Mouse (Mus musculus): ENCODE data around the gene Tenm2. TPM values are rescaled to one million over a fixed set of nuclear protein-coding genes. Genes with fewer than 3 reads are reported as not detected.

Gene Tenm2
- polyA plus RNA-seq, 1 experiment: 0.02 TPM

- no peak for DNase-seq (ENCODE audit: low read depth, low spot score)
- WGBS: 41% methylated on average over 4 of the region's 4 CpGs
These were observed 120.6 kb downstream of the Tenm2 start for GRCm38 (mm10) chr11:37115188-37115587.

DNA sequence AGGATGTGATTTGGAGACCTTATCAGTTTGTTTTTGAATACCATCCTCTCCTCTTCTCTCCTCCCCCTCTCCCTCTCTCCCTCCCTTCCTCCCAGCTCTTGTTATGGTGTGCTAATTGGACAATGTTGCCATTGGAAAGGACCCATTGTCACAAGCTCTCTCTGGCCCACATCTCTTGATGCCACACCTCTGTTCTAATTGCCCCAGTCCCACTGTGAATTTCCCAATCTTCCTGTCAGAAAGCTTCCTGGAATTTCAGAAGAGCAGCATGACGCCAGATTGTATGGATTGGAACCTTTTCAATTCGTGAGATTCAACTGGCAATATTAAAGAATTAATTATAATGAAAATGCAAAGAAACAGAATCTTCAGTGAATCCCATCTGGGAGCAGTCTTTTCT lies 128.7 kb downstream of the Tenm2 start:
- no peak for DNase-seq (ENCODE audit: low read depth, low spot score)
- 78% methylated on average over 2 of the region's 2 CpGs for WGBS

- no peak for DNase-seq (ENCODE audit: low read depth, low spot score)
- WGBS: 62% methylated on average over 5 of the region's 5 CpGs
These were observed 156.4 kb downstream of the Tenm2 start for GRCm38 (mm10) chr11:37079403-37079802.

DNA sequence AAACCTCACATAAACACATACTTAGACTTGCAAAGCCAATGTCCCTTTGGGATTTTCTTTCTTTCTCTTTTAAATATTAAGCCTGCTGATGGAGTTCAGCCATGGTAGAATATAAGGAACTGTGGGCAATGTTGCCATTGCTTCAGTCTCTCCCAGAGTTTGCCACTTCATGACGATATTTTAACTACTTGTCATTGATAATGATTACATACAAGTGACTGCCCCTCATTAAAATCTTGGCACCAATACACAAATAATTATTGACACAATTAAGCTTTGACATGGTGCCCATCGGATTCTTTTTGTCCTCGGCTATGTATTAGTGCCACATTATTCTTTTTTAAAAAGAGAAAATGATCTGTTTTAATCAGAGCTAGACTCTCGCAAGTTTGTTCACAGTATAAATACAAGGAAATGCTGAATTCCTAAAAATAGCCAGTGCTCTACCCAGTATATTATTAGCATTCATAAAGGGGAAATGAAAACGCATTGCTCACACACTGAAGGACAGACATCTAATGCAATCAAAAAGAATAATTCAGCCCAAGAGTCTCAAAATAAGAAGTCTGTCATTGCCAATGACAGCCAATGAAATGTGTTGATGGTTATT lies 158.7 kb downstream of the Tenm2 start:
- WGBS: 77% methylated on average over 5 of the region's 5 CpGs
- no peak for DNase-seq (ENCODE audit: low read depth, low spot score)

DNA sequence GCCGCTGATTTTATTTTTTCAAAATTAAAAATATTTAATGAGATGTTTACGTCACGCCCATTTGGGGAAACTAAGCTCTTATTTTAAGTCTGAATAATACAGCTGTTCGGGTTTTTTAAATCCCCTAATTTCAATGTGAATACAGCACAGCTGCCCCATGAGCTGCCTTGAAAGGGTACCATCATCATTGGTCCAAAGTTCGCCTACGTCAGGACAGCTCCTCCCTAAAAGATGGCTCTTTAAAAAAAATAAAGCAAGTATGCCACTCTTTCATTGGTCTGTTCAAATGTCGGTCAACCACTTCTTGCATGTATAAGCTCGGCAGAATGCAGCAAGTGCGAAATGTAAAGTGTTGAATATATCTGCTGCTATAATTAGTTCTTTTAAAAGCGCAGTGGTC lies 160.4 kb downstream of the Tenm2 start:
- 92% methylated on average over 10 of the region's 10 CpGs for WGBS
- no peak for DNase-seq (ENCODE audit: low read depth, low spot score)

DNA sequence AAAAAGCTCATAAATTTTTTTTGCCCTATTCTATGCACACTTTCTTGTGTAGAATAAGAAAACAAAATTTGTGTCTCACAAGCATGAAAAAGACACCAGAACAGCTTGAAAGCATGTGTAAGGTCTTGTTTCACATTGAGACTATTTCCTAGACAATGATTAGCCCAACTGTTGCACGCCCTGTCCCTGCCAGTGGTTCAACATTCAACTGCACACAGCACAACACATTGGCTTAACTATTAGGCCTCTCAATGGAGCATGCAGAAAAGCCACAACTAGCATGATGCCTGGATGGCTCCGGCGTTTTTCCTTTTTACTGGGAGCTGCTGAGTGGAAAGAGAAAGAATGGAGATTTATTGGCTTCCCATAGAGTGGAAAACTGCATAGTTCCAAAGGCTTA lies 170.3 kb downstream of the Tenm2 start:
- 56% methylated on average over 3 of the region's 3 CpGs for WGBS
- DNase-seq (ENCODE audit: low read depth, low spot score): no peak

- WGBS: 51% methylated on average over 5 of the region's 5 CpGs
These were observed 189.1 kb downstream of the Tenm2 start for GRCm38 (mm10) chr11:37046671-37047070.

DNA sequence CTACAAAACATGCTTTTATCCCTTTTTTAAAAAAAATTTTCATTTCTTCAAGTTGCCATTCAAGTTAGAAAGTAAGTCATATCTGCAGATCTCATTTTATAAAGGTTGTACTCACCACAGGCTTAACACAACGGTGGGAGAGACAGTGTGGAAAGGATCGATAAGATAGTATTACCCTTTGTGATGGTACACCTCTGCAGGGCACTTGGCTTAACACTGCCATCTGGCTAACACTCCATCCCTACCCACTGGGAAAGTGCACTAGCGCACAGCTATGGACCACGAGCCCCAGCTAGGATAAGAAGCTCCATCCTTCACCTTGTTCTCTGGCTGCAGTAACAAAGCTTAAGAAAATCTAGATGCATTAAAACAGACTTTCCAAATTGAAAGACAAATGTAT lies 194.5 kb downstream of the Tenm2 start:
- WGBS: 84% methylated on average over 4 of the region's 4 CpGs
- no peak for DNase-seq (ENCODE audit: low read depth, low spot score)

More at GRCm38 (mm10) chr11:37046671-37047070, 189.1 kb downstream of the Tenm2 start:
- DNase-seq (ENCODE audit: low read depth, low spot score): no peak

GRCm38 (mm10) chr11:37039283-37039682 lies 196.5 kb downstream of the Tenm2 start:
- 67% methylated on average over 3 of the region's 3 CpGs for WGBS
- no peak for DNase-seq (ENCODE audit: low read depth, low spot score)

DNA sequence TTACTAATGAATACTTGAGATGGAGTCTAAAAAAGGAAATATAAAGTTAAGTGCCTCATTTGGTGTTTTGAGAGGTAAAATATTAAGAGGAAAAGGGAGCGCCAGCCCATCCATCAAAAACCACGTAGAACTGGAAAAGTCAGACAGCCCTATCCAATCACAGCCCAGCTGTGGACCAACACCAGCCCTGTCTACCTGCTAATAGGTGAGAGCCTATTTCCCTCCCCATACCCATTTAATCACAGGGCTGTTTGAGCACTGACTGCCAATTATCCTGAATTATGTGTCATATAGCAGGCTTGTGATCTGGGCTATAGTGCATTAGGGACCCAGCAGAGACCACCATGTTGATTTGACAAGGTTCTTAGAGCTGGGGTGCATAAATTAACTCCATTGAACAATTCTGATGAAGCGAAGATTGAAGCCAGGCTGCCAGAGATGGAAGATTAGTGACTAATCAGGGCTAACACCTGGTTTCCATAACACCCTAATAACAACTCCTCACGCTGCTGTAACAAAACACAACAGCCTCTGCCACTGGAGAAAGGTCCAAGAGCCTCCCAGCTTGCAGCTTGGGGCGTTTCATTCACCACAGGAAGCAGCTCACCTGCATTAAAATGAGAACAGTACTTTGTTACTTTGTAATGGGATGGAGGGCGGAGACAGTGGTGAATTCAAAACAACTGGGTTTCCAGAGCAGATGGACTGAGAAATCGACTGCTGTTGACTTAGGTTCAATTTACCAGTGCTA lies 204.3 kb downstream of the Tenm2 start:
- DNase-seq (ENCODE audit: low read depth, low spot score): no peak

DNA sequence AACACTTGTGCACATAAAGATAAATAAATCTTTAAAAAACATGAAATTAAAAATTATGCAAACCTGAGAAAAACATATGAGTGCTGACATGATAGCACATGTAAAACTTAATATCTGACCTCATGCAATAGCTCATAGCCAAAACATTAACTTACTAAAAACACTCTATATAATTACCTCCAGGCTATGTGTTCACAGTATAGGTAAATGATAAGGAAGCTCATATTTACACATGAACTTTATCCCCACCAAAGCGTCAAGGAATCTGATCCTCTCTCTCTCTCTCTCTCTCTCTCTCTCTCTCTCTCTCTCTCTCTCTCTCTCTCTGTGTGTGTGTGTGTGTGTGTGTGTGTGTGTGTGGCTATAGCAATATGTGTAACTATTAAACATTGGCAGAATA lies 223.9 kb downstream of the Tenm2 start:
- 19% methylated on average over 1 of the region's 1 CpGs for WGBS
- DNase-seq (ENCODE audit: low read depth, low spot score): no peak

More for the DNA sequence above, 204.3 kb downstream of the Tenm2 start:
- WGBS: 59% methylated on average over 7 of the region's 7 CpGs

- 81% methylated on average over 1 of the region's 1 CpGs for WGBS
- no peak for DNase-seq (ENCODE audit: low read depth, low spot score)
These were observed 226.5 kb downstream of the Tenm2 start for GRCm38 (mm10) chr11:37009243-37009642.

GRCm38 (mm10) chr11:36997668-36998067 lies 238.1 kb downstream of the Tenm2 start:
- no peak for DNase-seq (ENCODE audit: low read depth, low spot score)

GRCm38 (mm10) chr11:36990895-36991294 lies 244.9 kb downstream of the Tenm2 start:
- no peak for DNase-seq (ENCODE audit: low read depth, low spot score)
- 64% methylated on average over 3 of the region's 3 CpGs for WGBS

More at GRCm38 (mm10) chr11:36997668-36998067, 238.1 kb downstream of the Tenm2 start:
- 14% methylated on average over 3 of the region's 3 CpGs for WGBS

GRCm38 (mm10) chr11:36988776-36989565 lies 246.8 kb downstream of the Tenm2 start:
- 40% methylated on average over 5 of the region's 5 CpGs for WGBS
- DNase-seq (ENCODE audit: low read depth, low spot score): no peak

- 65% methylated on average over 2 of the region's 2 CpGs for WGBS
- no peak for DNase-seq (ENCODE audit: low read depth, low spot score)
These were observed 261.6 kb downstream of the Tenm2 start for GRCm38 (mm10) chr11:36974142-36974541.

DNA sequence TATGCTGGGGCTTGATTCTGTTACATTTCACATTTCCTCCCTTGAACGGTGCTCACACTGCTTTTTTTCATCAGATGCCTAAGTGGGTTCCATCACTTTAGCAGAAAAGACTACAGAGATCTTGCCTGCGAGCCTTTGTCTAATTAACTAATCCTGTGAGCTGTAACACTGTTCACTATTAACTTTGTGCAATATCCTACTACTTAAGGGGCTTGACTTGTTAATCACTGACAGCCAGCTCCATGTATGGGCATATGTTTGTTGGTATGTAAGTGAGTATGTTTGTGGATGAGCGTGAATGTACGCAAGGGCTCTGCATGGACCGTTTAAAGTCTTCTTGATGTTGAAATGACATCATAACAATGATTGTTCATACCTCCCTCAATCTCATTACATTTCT lies 277.7 kb downstream of the Tenm2 start:
- WGBS: 77% methylated on average over 5 of the region's 5 CpGs

GRCm38 (mm10) chr11:36941429-36941828 lies 294.3 kb downstream of the Tenm2 start:
- WGBS: 92% methylated on average over 6 of the region's 6 CpGs

More for the DNA sequence above, 277.7 kb downstream of the Tenm2 start:
- DNase-seq (ENCODE audit: low read depth, low spot score): no peak

DNA sequence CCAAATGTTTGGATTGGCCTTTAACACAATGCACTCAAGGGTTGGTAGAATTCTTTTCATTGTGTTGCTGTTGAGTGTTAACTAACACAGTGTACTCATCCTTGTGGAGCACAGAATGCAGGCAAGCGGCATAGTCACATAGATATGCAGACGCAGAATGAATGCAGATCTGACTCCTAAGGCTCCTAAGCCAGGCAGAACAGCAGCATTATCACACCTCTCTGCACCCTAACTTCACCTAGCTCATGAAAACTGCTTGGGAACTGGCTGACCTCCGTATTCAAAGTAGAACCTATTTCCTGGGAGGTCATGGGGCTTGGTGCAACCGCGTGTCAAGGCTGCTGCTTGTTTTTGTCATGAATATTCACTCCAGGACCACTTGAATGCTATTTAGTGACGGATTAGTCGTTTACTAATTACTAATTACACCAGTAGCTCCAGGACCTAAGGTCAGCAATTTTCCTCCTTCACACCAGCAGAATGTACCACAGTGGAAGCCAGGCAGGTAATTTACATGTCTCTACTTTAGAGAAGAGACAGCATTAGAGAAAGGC lies 295.1 kb downstream of the Tenm2 start:
- no peak for DNase-seq (ENCODE audit: low read depth, low spot score)
- whole genome bisulfite sequencing: 63% methylated on average over 7 of the region's 7 CpGs

More at GRCm38 (mm10) chr11:36941429-36941828, 294.3 kb downstream of the Tenm2 start:
- DNase-seq (ENCODE audit: low read depth, low spot score): no peak

GRCm38 (mm10) chr11:36929817-36930216 lies 305.9 kb downstream of the Tenm2 start:
- WGBS: 85% methylated on average over 5 of the region's 5 CpGs
- DNase-seq (ENCODE audit: low read depth, low spot score): no peak

Data from large intestine, adult 2 months (tissue).